Mouse (Mus musculus) intestine, embryonic 14.5 days (tissue): Measurements from ENCODE around the gene Pdzk1. TPM values are rescaled to one million over a fixed set of nuclear protein-coding genes. Genes with fewer than 3 reads are reported as not detected.

ENCODE experiments used
- ATAC-seq: fragments of 200-750 bp; cut with Nextera tagmentation; replicated peaks from 2 replicates; pipeline ENCODE4 v1.8.0; 2017; ENCODE audit warnings: low read depth, moderate number of reproducible peaks, moderate TSS enrichment, moderate library complexity; ENCODE audit not compliant: low FRiP score, low TSS enrichment
- DNase-seq: peaks from one replicate; pipeline ENCODE4 v3.0.0-alpha.2; 2018; ENCODE audit warnings: low spot score
- H3K27ac ChIP-seq: fragments of 300-500 bp; sonication (generic); 2 replicates; pipeline ENCODE4 v1.5.1; 2014; ENCODE audit warnings: low read depth, mild to moderate bottlenecking, control low read depth
- H3K27me3 ChIP-seq: fragments of 300-500 bp; sonication (generic); replicated peaks from 2 replicates; pipeline ENCODE4 v1.6.1; 2014; ENCODE audit warnings: low read length, control low read depth; ENCODE audit not compliant: control insufficient read depth, insufficient read depth
- H3K36me3 ChIP-seq: fragments of 300-500 bp; sonication (generic); 2 replicates; pipeline ENCODE4 v1.6.1; 2014; ENCODE audit warnings: low read length, control low read depth; ENCODE audit not compliant: control insufficient read depth, insufficient read depth
- H3K4me1 ChIP-seq: fragments of 300-500 bp; sonication (generic); replicated peaks from 2 replicates; pipeline ENCODE4 v1.6.1; 2014; ENCODE audit warnings: low read length, control low read depth, mixed read lengths; ENCODE audit not compliant: control insufficient read depth, insufficient read depth
- H3K4me2 ChIP-seq: fragments of 300-500 bp; sonication (generic); 2 replicates; pipeline ENCODE4 v1.6.1; 2014; ENCODE audit warnings: low read length
- H3K4me3 ChIP-seq: fragments of 300-500 bp; sonication (generic); 2 replicates; pipeline ENCODE4 v1.5.1; 2014; ENCODE audit warnings: low read depth, low read length, control low read depth, mixed read lengths
- H3K9ac ChIP-seq: fragments of 300-500 bp; sonication (generic); 2 replicates; pipeline ENCODE4 v1.6.1; 2014; ENCODE audit warnings: mild to moderate bottlenecking, low read length
- H3K9me3 ChIP-seq: fragments of 300-500 bp; sonication (generic); 2 replicates; pipeline ENCODE4 v1.6.1; 2016; ENCODE audit warnings: low read length, control low read depth; ENCODE audit not compliant: control insufficient read depth
- WGBS: fragments of 180-500 bp; shearing (Covaris S2); extraction: QIAGEN DNeasy Blood & Tissue Kit; methylation state at CpG from one replicate; pipeline ENCODE4 v1.1.7; 2014; 5-methylcytosine and 5-hydroxymethylcytosine counted together
- polyA plus RNA-seq: library from polyadenylated mRNA; unstranded; fragments of >200 nt; fragmentation: Nextera tagmentation; extraction: Ambion mirVana; gene quantifications from 2 replicates; pipeline ENCODE4 v1.2.1, GENCODE M21; 2014

Pdzk1 gene
- polyA plus RNA-seq, 1 experiment from 2014 or later: 1.1 TPM

GRCm38 (mm10) chr3:96881557-96881956, 52.5 kb downstream of the Pdzk1 start:
- WGBS: 90% methylated on average over 6 of the region's 6 CpGs
- Histone ChIP-seq H3K4me1 (no peaks in the 10 kb centered on the region), H3K9ac (no peak overlapping the region), H3K27me3 (no peaks in the 10 kb centered on the region), H3K9me3 (no peaks in the 10 kb centered on the region), H3K27ac (no peak overlapping the region), H3K4me3 (no peak overlapping the region), H3K4me2 (no peak overlapping the region), H3K36me3 (peaks cover 43% of the 10 kb centered on the region)
- no peak for ATAC-seq
- no peak for DNase-seq

- 93% methylated on average over 14 of the region's 14 CpGs for WGBS
- Histone ChIP-seq H3K4me1 (no peaks in the 10 kb centered on the region), H3K9me3 (no peaks in the 10 kb centered on the region), H3K4me2 (no peak overlapping the region), H3K4me3 (no peak overlapping the region), H3K36me3 (peaks cover 43% of the 10 kb centered on the region), H3K27ac (no peak overlapping the region), H3K9ac (no peak overlapping the region), H3K27me3 (no peaks in the 10 kb centered on the region)
- no peak for ATAC-seq
- no peak for DNase-seq
These were observed 53.2 kb downstream of the Pdzk1 start for GRCm38 (mm10) chr3:96882061-96882849.

- Histone ChIP-seq H3K27me3 (no peaks in the 10 kb centered on the region), H3K36me3 (peaks cover 46% of the 10 kb centered on the region), H3K4me1 (no peaks in the 10 kb centered on the region), H3K27ac (no peak overlapping the region), H3K9ac (no peak overlapping the region), H3K4me3 (no peak overlapping the region), H3K9me3 (no peaks in the 10 kb centered on the region), H3K4me2 (no peak overlapping the region)
- ATAC-seq (no peak), DNase-seq (no peak)
- WGBS: 94% methylated on average over 7 of the region's 7 CpGs
These were observed 54.6 kb downstream of the Pdzk1 start for GRCm38 (mm10) chr3:96883690-96884089.

GRCm38 (mm10) chr3:96902336-96902999, 73.4 kb downstream of the Pdzk1 start:
- peaks cover 8% of the 10 kb centered on the region; the same call in 1 of the 2 replicates for H3K36me3 ChIP-seq
- no peaks in the 10 kb centered on the region for H3K9me3 ChIP-seq
- H3K27ac ChIP-seq: no peak overlapping the region
- H3K27me3 ChIP-seq: no peaks in the 10 kb centered on the region
- H3K4me3 ChIP-seq: no peak overlapping the region
- ATAC-seq (no peak), DNase-seq (no peak)
- 81% methylated on average over 4 of the region's 4 CpGs for WGBS
- H3K9ac ChIP-seq: no peak overlapping the region
- no peak overlapping the region for H3K4me2 ChIP-seq
- 0 out of 2 replicates have a peak, but pooled peaks cover 4% of the 10 kb centered on the region for H3K4me1 ChIP-seq

- Histone ChIP-seq H3K9me3 (no peaks in the 10 kb centered on the region), H3K9ac (peak within 1 kb of the TSS; percentile 81), H3K27ac (0 out of 2 replicates have a peak within 1 kb of the TSS, but pooled peaks have one; percentile 7), H3K4me2 (peak within 1 kb of the TSS; percentile 70), H3K4me1 (0 out of 2 replicates have a peak, but pooled peaks cover 4% of the 10 kb centered on the region), H3K27me3 (no peaks in the 10 kb centered on the region), H3K36me3 (no peaks in the 10 kb centered on the region), H3K4me3 (peak within 1 kb of the TSS; percentile 99)
- ATAC-seq (no peak), DNase-seq (no peak)
- WGBS: 14% methylated on average over 14 of the region's 14 CpGs
These were observed 75.3 kb downstream of the Pdzk1 start, which contains the start of gene Gja5 for GRCm38 (mm10) chr3:96904393-96904792. TSS of gene Gja5 (plus strand) at chr3:96904693.

GRCm38 (mm10) chr3:96904851-96905541, 75.9 kb downstream of the Pdzk1 start, which contains the start of gene Gpr89:
TSS of gene Gpr89 (minus strand) at chr3:96905346.
- H3K27me3 ChIP-seq: no peaks in the 10 kb centered on the region
- peak within 1 kb of the TSS; percentile 81 for H3K9ac ChIP-seq
- H3K36me3 ChIP-seq: no peaks in the 10 kb centered on the region
- H3K4me1 ChIP-seq: 0 out of 2 replicates have a peak, but pooled peaks cover 4% of the 10 kb centered on the region
- peak within 1 kb of the TSS; percentile 99 for H3K4me3 ChIP-seq
- ATAC-seq: peak; percentile 97
- under 1% methylated on average over 40 of the region's 40 CpGs for WGBS
- 0 out of 2 replicates have a peak within 1 kb of the TSS, but pooled peaks have one; percentile 7 for H3K27ac ChIP-seq
- peak; percentile 98 for DNase-seq
- no peaks in the 10 kb centered on the region for H3K9me3 ChIP-seq
- H3K4me2 ChIP-seq: peak within 1 kb of the TSS; percentile 70

- peak overlapping the region; percentile 99 for H3K4me3 ChIP-seq
- WGBS: 43% methylated on average over 9 of the region's 9 CpGs
- no peaks in the 10 kb centered on the region for H3K9me3 ChIP-seq
- peak overlapping the region; percentile 81 for H3K9ac ChIP-seq
- H3K4me1 ChIP-seq: 0 out of 2 replicates have a peak, but pooled peaks cover 4% of the 10 kb centered on the region
- no peak overlapping the region for H3K27ac ChIP-seq
- DNase-seq: no peak
- peak overlapping the region; percentile 70 for H3K4me2 ChIP-seq
- H3K36me3 ChIP-seq: no peaks in the 10 kb centered on the region
- H3K27me3 ChIP-seq: no peaks in the 10 kb centered on the region
- no peak for ATAC-seq
These were observed 76.5 kb downstream of the Pdzk1 start for GRCm38 (mm10) chr3:96905592-96905991.
